Mouse (Mus musculus): ENCODE data around the gene Cdk13. TPM values are rescaled to one million over a fixed set of nuclear protein-coding genes. Genes with fewer than 3 reads are reported as not detected.

Gene Cdk13
- polyA plus RNA-seq (2016; fragmentation: Nextera tagmentation; extraction: Ambion mirVana): 12.7 and 14.0 TPM in 2 replicates

DNA sequence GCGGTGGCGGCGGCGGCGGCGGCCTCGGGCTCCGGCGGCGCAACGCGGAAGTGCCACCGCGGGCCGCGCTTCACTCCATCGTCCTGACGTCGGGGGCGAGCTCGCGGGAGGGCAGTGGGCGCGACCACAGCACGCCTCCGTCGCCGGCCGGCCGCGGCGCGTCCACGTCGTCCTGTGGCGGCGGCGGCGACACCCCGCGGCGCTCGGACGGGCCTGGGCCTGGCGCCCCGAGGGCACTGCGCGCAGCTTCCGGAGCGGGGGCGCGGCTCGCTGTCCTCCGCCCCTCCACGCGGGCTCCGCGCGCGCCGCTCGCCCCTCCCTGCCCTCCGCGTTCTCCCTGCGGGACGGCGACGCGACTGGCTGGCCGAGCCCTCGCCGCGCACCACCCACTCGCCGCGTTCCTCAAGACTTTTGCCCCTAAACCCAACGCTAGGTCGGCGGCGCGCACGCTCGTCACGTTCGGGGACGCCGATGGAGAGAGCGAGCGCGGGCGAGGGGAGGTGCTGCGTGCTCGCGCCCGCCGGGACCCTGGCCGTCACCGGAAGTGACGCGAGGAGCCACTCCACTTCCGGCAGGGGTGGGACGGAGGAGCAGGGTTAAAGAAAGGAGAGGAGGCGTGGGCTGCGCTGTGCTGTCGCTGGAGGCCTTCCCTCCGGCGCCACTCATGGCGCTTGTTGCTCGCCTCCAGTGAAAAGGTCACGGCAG, at the start of gene Cdk13:
Gene Cdk13, minus strand, starts transcription at position 189 of the 705 bp plus-strand sequence.
- H3K4me1 ChIP-seq: peaks cover 15% of the 10 kb centered on the region
- peak; percentile 99 for DNase-seq (ENCODE audit: low spot score)
- H3K36me3 ChIP-seq (replicated peaks): peaks cover 7% of the 10 kb centered on the region
- peak within 1 kb of the TSS; percentile 99 for H3K4me3 ChIP-seq
- peak within 1 kb of the TSS; percentile 95 for H3K27ac ChIP-seq (replicated peaks)
- WGBS: under 1% methylated on average over 110 of the region's 110 CpGs
- no peaks in the 10 kb centered on the region for H3K9me3 ChIP-seq
- no peaks in the 10 kb centered on the region for H3K27me3 ChIP-seq (replicated peaks; ENCODE audit: low read depth, poor library complexity, severe bottlenecking)

DNA sequence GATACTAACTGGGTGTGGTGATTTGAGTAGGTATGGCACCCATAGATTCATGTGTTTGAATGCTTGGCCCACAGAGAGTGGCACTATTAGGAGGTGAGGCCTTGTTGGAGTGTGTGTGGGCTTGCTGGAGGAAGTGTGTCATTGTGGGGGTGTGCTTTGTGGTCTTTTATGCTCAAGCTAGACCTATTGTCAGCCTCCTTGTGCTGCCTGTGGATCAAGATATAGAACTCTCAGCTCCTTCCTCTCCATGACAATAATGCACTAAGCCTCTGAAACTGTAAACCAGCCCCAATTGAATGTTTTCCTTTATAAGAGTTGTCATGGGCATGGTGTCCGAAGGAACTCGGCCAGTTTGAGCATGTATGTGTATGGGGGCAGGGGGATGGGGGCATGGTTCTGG, 38.4 kb upstream of the Cdk13 start:
- no peaks in the 10 kb centered on the region for H3K36me3 ChIP-seq (replicated peaks)
- DNase-seq (ENCODE audit: low spot score): no peak
- H3K9me3 ChIP-seq: no peaks in the 10 kb centered on the region
- H3K4me3 ChIP-seq: no peak overlapping the region
- H3K27ac ChIP-seq (replicated peaks): no peak overlapping the region
- no peaks in the 10 kb centered on the region for H3K4me1 ChIP-seq
- 84% methylated on average over 2 of the region's 2 CpGs for WGBS
- no peaks in the 10 kb centered on the region for H3K27me3 ChIP-seq (replicated peaks; ENCODE audit: low read depth, poor library complexity, severe bottlenecking)

GRCm38 (mm10) chr13:17842756-17843155, 37.9 kb upstream of the Cdk13 start:
- Histone ChIP-seq H3K4me3 (no peak overlapping the region), H3K36me3 (replicated peaks) (no peaks in the 10 kb centered on the region), H3K4me1 (no peaks in the 10 kb centered on the region), H3K27me3 (replicated peaks; ENCODE audit: low read depth, poor library complexity, severe bottlenecking) (no peaks in the 10 kb centered on the region), H3K9me3 (no peaks in the 10 kb centered on the region), H3K27ac (replicated peaks) (no peak overlapping the region)
- WGBS: 36% methylated on average over 4 of the region's 4 CpGs
- DNase-seq (ENCODE audit: low spot score): no peak

DNA sequence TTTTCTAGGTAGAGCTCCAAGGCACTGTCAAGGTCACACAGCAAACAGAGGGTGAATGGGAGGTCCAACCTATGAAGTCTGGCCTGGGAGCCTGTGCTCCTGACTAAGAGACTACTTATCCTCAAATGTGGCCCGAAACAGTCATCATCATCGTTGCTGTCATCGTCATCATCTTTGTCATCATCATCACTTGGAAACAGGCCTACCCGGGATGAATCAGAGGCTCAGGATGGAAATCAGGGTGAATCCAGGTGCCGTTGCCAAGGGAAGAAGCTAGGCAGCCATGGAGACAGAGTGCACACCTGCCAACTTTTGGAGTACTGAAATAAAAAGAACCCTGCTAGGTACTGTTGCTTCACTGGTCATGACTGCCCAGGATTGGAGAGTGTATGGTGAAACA, 34.2 kb upstream of the Cdk13 start:
- 90% methylated on average over 5 of the region's 5 CpGs for WGBS
- no peaks in the 10 kb centered on the region for H3K36me3 ChIP-seq (replicated peaks)
- no peaks in the 10 kb centered on the region for H3K4me1 ChIP-seq
- no peaks in the 10 kb centered on the region for H3K9me3 ChIP-seq
- H3K27ac ChIP-seq (replicated peaks): no peak overlapping the region
- H3K4me3 ChIP-seq: no peak overlapping the region
- DNase-seq (ENCODE audit: low spot score): no peak
- no peaks in the 10 kb centered on the region for H3K27me3 ChIP-seq (replicated peaks; ENCODE audit: low read depth, poor library complexity, severe bottlenecking)

DNA sequence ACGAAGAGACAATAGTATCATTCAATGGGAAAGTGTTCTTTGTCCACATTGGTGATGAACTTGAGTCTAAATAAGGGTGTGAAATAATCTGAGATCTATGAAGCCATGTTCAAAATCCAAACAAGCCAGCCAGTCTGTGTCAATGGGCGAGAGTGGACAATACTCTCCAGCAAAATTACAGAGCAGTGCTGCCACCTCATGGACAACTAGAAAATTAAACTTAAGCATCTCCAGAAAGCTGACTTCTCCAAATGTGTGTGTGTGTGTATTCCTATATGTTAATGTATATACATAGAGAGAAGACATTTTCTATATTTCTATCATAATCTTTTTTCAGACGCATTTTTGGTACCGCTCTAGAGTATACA, 33.6 kb upstream of the Cdk13 start:
- H3K36me3 ChIP-seq (replicated peaks): no peaks in the 10 kb centered on the region
- no peaks in the 10 kb centered on the region for H3K27me3 ChIP-seq (replicated peaks; ENCODE audit: low read depth, poor library complexity, severe bottlenecking)
- 31% methylated on average over 4 of the region's 4 CpGs for WGBS
- H3K9me3 ChIP-seq: no peaks in the 10 kb centered on the region
- no peak overlapping the region for H3K4me3 ChIP-seq
- DNase-seq (ENCODE audit: low spot score): peak; percentile 53
- H3K27ac ChIP-seq (replicated peaks): no peak overlapping the region
- no peaks in the 10 kb centered on the region for H3K4me1 ChIP-seq

- WGBS: 46% methylated on average over 16 of the region's 16 CpGs
Observed at GRCm38 (mm10) chr13:17837610-17838483, 33.0 kb upstream of the Cdk13 start.

DNA sequence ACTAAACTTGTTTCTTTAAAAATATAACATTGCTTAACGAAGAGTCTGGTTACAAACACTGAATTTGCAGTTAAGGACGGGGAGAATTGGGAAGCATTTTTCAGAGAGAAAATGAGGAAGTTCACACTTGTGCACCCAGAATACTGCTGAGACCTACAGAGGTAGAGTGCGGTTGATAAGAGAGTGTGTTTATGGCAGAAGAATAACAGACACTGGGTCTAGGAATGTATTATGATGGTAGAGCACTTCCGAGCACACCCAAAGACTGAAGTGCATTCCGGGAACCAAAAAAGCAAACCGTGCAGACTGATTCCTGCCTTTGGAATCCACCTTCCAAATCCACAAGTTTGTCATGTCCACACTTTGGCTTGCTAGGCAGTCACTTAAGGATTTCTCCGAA, 31.9 kb upstream of the Cdk13 start:
- WGBS: 81% methylated on average over 7 of the region's 7 CpGs
- no peak overlapping the region for H3K4me3 ChIP-seq
- H3K9me3 ChIP-seq: no peaks in the 10 kb centered on the region
- no peaks in the 10 kb centered on the region for H3K36me3 ChIP-seq (replicated peaks)
- no peak overlapping the region for H3K27ac ChIP-seq (replicated peaks)
- DNase-seq (ENCODE audit: low spot score): no peak
- no peaks in the 10 kb centered on the region for H3K4me1 ChIP-seq
- no peaks in the 10 kb centered on the region for H3K27me3 ChIP-seq (replicated peaks; ENCODE audit: low read depth, poor library complexity, severe bottlenecking)

More at GRCm38 (mm10) chr13:17837610-17838483, 33.0 kb upstream of the Cdk13 start:
- H3K36me3 ChIP-seq (replicated peaks): no peaks in the 10 kb centered on the region
- H3K27me3 ChIP-seq (replicated peaks; ENCODE audit: low read depth, poor library complexity, severe bottlenecking): no peaks in the 10 kb centered on the region
- H3K9me3 ChIP-seq: no peaks in the 10 kb centered on the region
- no peaks in the 10 kb centered on the region for H3K4me1 ChIP-seq
- H3K27ac ChIP-seq (replicated peaks): no peak overlapping the region
- peak; percentile 51 for DNase-seq (ENCODE audit: low spot score)
- H3K4me3 ChIP-seq: no peak overlapping the region

- Histone ChIP-seq H3K9me3 (no peaks in the 10 kb centered on the region), H3K27me3 (replicated peaks; ENCODE audit: low read depth, poor library complexity, severe bottlenecking) (no peaks in the 10 kb centered on the region), H3K27ac (replicated peaks) (no peak overlapping the region), H3K4me3 (no peak overlapping the region), H3K36me3 (replicated peaks) (no peaks in the 10 kb centered on the region), H3K4me1 (no peaks in the 10 kb centered on the region)
- 72% methylated on average over 3 of the region's 3 CpGs for WGBS
- no peak for DNase-seq (ENCODE audit: low spot score)
Observed at GRCm38 (mm10) chr13:17832940-17833339, 28.0 kb upstream of the Cdk13 start.

DNA sequence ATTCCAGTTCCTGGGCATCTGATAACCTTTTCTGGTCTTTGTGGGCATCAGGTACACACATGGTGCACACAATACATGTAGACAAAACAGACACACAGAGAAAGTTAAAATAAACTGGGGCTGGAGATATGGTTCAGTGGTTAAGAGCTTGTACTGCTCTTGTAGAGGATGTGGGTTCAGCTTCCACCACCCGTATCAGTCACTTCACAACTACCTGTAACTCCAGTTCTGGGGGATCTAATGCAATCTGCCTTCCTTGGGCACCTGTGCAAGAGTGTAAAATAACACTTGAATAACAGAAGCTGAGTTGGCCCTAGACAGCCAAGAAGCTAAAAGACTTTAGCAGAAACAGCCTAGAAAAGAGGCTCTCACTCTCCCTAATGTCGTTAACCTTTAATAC, 12.3 kb upstream of the Cdk13 start:
- H3K9me3 ChIP-seq: no peaks in the 10 kb centered on the region
- H3K36me3 ChIP-seq (replicated peaks): no peaks in the 10 kb centered on the region
- no peaks in the 10 kb centered on the region for H3K4me1 ChIP-seq
- H3K4me3 ChIP-seq: no peak overlapping the region
- H3K27me3 ChIP-seq (replicated peaks; ENCODE audit: low read depth, poor library complexity, severe bottlenecking): no peaks in the 10 kb centered on the region
- WGBS: 86% methylated on average over 2 of the region's 2 CpGs
- no peak overlapping the region for H3K27ac ChIP-seq (replicated peaks)
- no peak for DNase-seq (ENCODE audit: low spot score)

DNA sequence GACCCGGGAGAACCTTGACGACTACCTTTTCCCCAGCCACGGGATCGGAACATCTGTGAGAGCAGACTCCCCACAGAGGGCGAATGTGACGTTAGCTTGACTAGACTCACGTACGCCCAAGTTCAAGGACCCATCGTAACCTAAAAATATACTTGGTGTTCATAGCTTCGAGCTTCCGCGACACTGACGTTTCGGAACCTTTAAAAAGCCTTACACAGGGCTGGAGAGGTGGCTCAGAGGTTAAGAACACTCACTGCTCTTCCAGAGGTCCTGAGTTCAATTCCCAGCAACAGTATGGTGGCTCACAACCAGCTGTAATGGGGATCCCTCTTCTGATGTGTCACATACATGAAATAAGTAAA, 698 bp upstream of the Cdk13 start:
- WGBS: 1% methylated on average over 14 of the region's 14 CpGs
- Histone ChIP-seq H3K27me3 (replicated peaks; ENCODE audit: low read depth, poor library complexity, severe bottlenecking) (no peaks in the 10 kb centered on the region), H3K9me3 (no peaks in the 10 kb centered on the region), H3K36me3 (replicated peaks) (peaks cover 2% of the 10 kb centered on the region), H3K27ac (replicated peaks) (peak overlapping the region; percentile 95), H3K4me3 (peak overlapping the region; percentile 99), H3K4me1 (peaks cover 15% of the 10 kb centered on the region)
- DNase-seq (ENCODE audit: low spot score): no peak

DNA sequence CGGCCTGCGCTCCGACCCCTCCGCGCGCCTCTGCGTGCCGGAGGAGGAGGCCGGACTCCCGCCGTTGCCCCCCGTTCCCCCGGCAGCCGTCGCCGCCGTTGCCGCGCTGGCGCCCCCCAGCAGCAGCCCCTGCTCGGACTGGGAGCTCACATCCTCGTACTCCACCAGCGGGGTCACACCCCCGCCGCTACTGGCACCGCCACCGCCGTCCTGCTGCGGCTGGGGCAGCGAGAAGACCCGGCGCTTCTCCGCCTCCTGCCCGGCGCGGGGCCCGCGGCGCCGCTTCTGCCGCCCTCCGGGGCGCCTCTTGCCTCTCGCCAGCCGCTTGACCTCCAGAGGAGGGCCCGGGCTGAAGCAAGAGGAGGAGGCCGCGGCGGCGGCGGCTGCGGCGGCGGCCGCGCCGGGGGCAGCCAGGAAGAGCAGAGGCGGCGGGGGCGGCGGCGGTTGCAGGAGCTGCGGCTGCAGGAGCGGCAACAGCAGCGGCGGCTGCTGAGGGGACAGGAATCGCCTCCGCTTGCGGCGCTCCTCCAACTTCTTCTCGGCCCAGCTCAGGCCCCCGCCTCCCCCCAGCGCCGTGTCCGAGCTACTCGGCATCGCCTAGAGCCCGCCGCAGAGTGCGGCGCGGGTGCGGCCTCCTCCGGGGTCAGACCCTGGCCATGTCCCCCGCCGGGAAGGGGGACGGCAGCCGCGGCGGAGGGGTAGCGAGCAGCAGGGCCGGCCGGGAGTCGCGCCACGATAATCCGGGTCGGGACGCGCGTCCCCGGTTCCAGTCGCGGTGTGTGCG, 647 bp downstream of the Cdk13 start:
- H3K27ac ChIP-seq (replicated peaks): peak overlapping the region; percentile 95
- DNase-seq (ENCODE audit: low spot score): peak; percentile 72
- no peaks in the 10 kb centered on the region for H3K9me3 ChIP-seq
- no peaks in the 10 kb centered on the region for H3K27me3 ChIP-seq (replicated peaks; ENCODE audit: low read depth, poor library complexity, severe bottlenecking)
- H3K4me1 ChIP-seq: peaks cover 15% of the 10 kb centered on the region
- WGBS: under 1% methylated on average over 102 of the region's 105 CpGs
- H3K36me3 ChIP-seq (replicated peaks): peaks cover 13% of the 10 kb centered on the region
- H3K4me3 ChIP-seq: peak overlapping the region; percentile 99

GRCm38 (mm10) chr13:17803331-17804057, 1.4 kb downstream of the Cdk13 start:
- peaks cover 15% of the 10 kb centered on the region for H3K4me1 ChIP-seq
- no peaks in the 10 kb centered on the region for H3K27me3 ChIP-seq (replicated peaks; ENCODE audit: low read depth, poor library complexity, severe bottlenecking)
- H3K27ac ChIP-seq (replicated peaks): peak overlapping the region; percentile 95
- WGBS: under 1% methylated on average over 85 of the region's 85 CpGs
- DNase-seq (ENCODE audit: low spot score): peak; percentile 84
- no peaks in the 10 kb centered on the region for H3K9me3 ChIP-seq
- peak overlapping the region; percentile 99 for H3K4me3 ChIP-seq
- H3K36me3 ChIP-seq (replicated peaks): peaks cover 17% of the 10 kb centered on the region
